Mouse (Mus musculus): ENCODE data around the gene Psma2.

DNA sequence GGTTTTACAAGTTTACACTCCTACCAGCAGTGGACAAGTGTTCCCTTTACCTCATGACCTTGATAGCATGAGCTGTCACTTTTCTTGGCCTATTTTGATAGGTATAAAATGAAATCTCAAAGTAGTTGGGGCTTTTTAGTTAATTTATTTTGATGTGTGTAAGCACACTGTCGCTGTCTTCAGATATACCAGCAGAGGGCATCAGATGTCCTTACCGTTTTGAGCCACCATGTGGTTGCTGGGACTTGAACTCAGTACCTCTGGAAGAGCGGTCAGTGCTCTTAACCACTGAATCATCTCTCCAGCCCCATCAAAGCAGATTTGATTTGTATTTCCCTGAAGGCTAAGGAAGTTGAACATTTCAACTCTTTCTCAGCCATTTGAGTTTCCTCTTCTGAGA, 75.9 kb downstream of the Psma2 start:
- TF ChIP-seq CTCF (IDR thresholded peaks at IDR 0.05; ENCODE audit: extremely low read depth, insufficient read depth, insufficient read length, insufficient replicate concordance) (no peak), POLR2A (IDR thresholded peaks at IDR 0.05; ENCODE audit: low read depth, low read length) (no peak)
